Mouse (Mus musculus): ENCODE results near the gene Tmem11.

The Tmem11 gene

DNA sequence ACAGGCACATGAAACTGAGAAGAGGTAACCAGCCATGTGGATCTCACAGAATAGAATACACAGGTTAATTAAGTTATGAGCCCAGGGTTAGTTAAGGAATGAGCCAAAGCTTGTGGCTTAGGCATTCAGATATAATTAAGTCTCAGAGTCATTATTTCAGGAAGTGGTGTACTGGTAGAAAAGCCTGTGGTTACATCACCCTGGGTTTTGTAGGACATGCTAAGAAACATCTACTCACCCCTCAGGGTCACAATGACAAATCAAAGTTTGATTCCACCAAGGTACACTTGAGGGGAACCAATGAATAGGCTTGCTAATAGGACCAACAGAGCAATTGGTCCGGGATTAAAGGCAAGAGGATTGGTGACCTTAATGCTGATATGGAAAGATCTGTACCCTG is 52.4 kb downstream of the Tmem11 start:
- no peak for DNase-seq

DNA sequence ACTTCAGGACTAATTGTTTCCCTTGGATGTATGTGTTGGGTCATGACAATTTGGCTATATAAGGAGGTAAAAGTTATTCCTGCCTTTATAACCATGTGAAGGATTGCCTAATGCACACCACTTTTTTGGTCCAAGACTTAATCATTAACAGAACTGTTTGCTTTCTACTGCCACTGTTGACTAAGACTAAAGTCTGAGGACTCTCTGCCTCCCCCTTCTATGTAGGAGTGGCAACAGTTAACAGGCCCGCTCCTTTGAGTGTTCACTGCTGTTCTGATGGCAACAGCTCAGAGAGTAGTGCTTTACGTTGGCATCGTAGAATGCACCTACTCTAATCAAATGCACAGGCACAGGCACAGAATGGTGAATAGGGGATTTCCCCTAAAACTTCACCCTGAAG is 53.9 kb downstream of the Tmem11 start:
- DNase-seq = no peak

DNA sequence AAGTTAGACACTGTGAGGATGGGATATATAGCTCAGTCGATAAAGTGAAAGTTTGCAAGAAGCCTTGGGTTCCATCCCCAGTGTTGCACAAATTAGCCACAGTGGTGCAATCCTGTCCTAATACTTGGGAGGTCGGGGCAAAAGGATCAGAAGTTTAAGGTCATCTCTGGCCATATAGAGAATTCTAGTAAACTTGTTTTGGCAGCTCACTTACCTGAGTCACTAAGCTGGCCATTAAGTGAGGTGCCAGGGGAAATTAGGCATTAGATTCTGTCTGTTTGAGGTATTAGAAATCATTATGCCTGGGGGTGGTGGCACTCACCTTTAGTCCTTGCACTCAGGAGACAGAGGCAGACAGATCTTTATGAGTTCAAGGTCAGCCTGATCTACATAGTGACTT is 55.3 kb downstream of the Tmem11 start:
- DNase-seq = no peak

DNA sequence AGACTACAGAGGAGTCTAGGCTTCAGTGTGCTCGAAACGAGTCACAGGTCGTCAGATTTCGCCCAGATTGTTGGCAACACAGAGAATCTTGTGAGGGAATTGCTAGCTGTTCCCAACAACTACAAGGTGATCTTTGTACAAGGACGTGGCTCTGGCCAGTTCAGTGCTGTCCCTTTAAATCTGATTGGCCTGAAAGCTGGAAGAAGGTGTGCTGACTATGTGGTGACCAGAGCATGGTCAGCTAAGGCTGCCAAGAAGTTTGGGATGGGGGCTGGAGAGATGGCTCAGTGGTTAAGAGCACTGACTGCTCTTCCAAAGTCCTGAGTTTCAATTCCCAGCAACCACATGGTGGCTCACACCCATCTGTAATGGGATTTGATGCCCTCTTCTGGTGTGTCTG is 62.7 kb downstream of the Tmem11 start:
- no peak for DNase-seq

Measured in cerebellum, adult 11 months (tissue).